Mouse (Mus musculus): ENCODE data around the gene Birc3. TPM values are rescaled to one million over a fixed set of nuclear protein-coding genes. Genes with fewer than 3 reads are reported as not detected.
"Not testable (repeated sequence)": the region's sequence is repeated elsewhere in the genome, so short reads cannot be mapped to it uniquely, and the experiment has no call there.

The Birc3 gene
- polyA plus RNA-seq, 1 experiment from 2014 or later, result 8.6 TPM

- 0 out of 2 replicates have a peak overlapping the region, but pooled peaks have one; percentile 18 for H3K9ac ChIP-seq (ENCODE audit: low read depth, low read length)
- 0 out of 2 replicates have a peak, but pooled peaks have one; percentile 21 for ATAC-seq
- TF ChIP-seq CTCF (IDR thresholded peaks at IDR 0.05; ENCODE audit: low read depth), result no peak
- H3K4me2 ChIP-seq (replicated peaks; ENCODE audit: low read depth), result peak overlapping the region; percentile 76
- WGBS, result 74% methylated on average over 10 of the region's 10 CpGs
- H3K27me3 ChIP-seq (replicated peaks; ENCODE audit: control insufficient read depth, insufficient read depth, low read length), result no peaks in the 10 kb centered on the region
- H3K27ac ChIP-seq (ENCODE audit: low read depth, low read length), result peak overlapping the region; percentile 76
- peaks cover 17% of the 10 kb centered on the region for H3K36me3 ChIP-seq (ENCODE audit: control insufficient read depth, insufficient read depth)
- H3K4me1 ChIP-seq (replicated peaks; ENCODE audit: control insufficient read depth, insufficient read depth, low read length), result 0 out of 2 replicates have a peak, but pooled peaks cover 2% of the 10 kb centered on the region
- no peak overlapping the region for H3K4me3 ChIP-seq (ENCODE audit: low read depth, low read length)
- no peaks in the 10 kb centered on the region for H3K9me3 ChIP-seq (ENCODE audit: control insufficient read depth)
Measured at GRCm38 (mm10) chr9:7870556-7871315, 2.2 kb downstream of the Birc3 start.

GRCm38 (mm10) chr9:7868838-7869491, 4.0 kb downstream of the Birc3 start:
- H3K4me3 ChIP-seq (ENCODE audit: low read depth, low read length), result no peak overlapping the region
- H3K9ac ChIP-seq (ENCODE audit: low read depth, low read length), result no peak overlapping the region
- 0 out of 2 replicates have a peak, but pooled peaks cover 2% of the 10 kb centered on the region for H3K4me1 ChIP-seq (replicated peaks; ENCODE audit: control insufficient read depth, insufficient read depth, low read length)
- H3K9me3 ChIP-seq (ENCODE audit: control insufficient read depth), result no peaks in the 10 kb centered on the region
- WGBS, result 83% methylated on average over 4 of the region's 4 CpGs
- no peak for TF ChIP-seq CTCF (IDR thresholded peaks at IDR 0.05; ENCODE audit: low read depth)
- ATAC-seq, result 0 out of 2 replicates have a peak, but pooled peaks have one; percentile 6
- H3K36me3 ChIP-seq (ENCODE audit: control insufficient read depth, insufficient read depth), result peaks cover 27% of the 10 kb centered on the region
- H3K4me2 ChIP-seq (replicated peaks; ENCODE audit: low read depth), result no peak overlapping the region
- no peaks in the 10 kb centered on the region for H3K27me3 ChIP-seq (replicated peaks; ENCODE audit: control insufficient read depth, insufficient read depth, low read length)
- no peak overlapping the region for H3K27ac ChIP-seq (ENCODE audit: low read depth, low read length)

GRCm38 (mm10) chr9:7867981-7868380, 5.0 kb downstream of the Birc3 start:
- H3K4me2 ChIP-seq (replicated peaks; ENCODE audit: low read depth), result no peak overlapping the region
- 0 out of 2 replicates have a peak, but pooled peaks cover 2% of the 10 kb centered on the region for H3K4me1 ChIP-seq (replicated peaks; ENCODE audit: control insufficient read depth, insufficient read depth, low read length)
- H3K36me3 ChIP-seq (ENCODE audit: control insufficient read depth, insufficient read depth), result peaks cover 27% of the 10 kb centered on the region
- peak overlapping the region; percentile 28; the same call in 1 of the 2 replicates for H3K27ac ChIP-seq (ENCODE audit: low read depth, low read length)
- no peak overlapping the region for H3K9ac ChIP-seq (ENCODE audit: low read depth, low read length)
- 88% methylated on average over 3 of the region's 3 CpGs for WGBS
- no peak overlapping the region for H3K4me3 ChIP-seq (ENCODE audit: low read depth, low read length)
- peak; percentile 40 for ATAC-seq
- no peaks in the 10 kb centered on the region for H3K27me3 ChIP-seq (replicated peaks; ENCODE audit: control insufficient read depth, insufficient read depth, low read length)
- no peak for TF ChIP-seq CTCF (IDR thresholded peaks at IDR 0.05; ENCODE audit: low read depth)
- H3K9me3 ChIP-seq (ENCODE audit: control insufficient read depth), result no peaks in the 10 kb centered on the region

GRCm38 (mm10) chr9:7866981-7867380, 6.0 kb downstream of the Birc3 start:
- H3K9ac ChIP-seq (ENCODE audit: low read depth, low read length); H3K4me3 ChIP-seq (ENCODE audit: low read depth, low read length); H3K27ac ChIP-seq (ENCODE audit: low read depth, low read length); H3K4me1 ChIP-seq (replicated peaks; ENCODE audit: control insufficient read depth, insufficient read depth, low read length); H3K27me3 ChIP-seq (replicated peaks; ENCODE audit: control insufficient read depth, insufficient read depth, low read length); H3K4me2 ChIP-seq (replicated peaks; ENCODE audit: low read depth); H3K9me3 ChIP-seq (ENCODE audit: control insufficient read depth); ATAC-seq: not testable (repeated sequence)
- H3K36me3 ChIP-seq (ENCODE audit: control insufficient read depth, insufficient read depth), result peaks cover 27% of the 10 kb centered on the region
- WGBS, result 100% methylated on average over 2 of the region's 2 CpGs

- Histone ChIP-seq H3K27me3 (replicated peaks; ENCODE audit: control insufficient read depth, insufficient read depth, low read length) (no peaks in the 10 kb centered on the region), H3K9ac (ENCODE audit: low read depth, low read length) (no peak overlapping the region), H3K36me3 (ENCODE audit: control insufficient read depth, insufficient read depth) (peaks cover 26% of the 10 kb centered on the region), H3K27ac (ENCODE audit: low read depth, low read length) (no peak overlapping the region), H3K4me3 (ENCODE audit: low read depth, low read length) (no peak overlapping the region), H3K4me2 (replicated peaks; ENCODE audit: low read depth) (no peak overlapping the region), H3K4me1 (replicated peaks; ENCODE audit: control insufficient read depth, insufficient read depth, low read length) (no peaks in the 10 kb centered on the region), H3K9me3 (ENCODE audit: control insufficient read depth) (no peaks in the 10 kb centered on the region)
- ATAC-seq, result no peak
- no peak for TF ChIP-seq CTCF (IDR thresholded peaks at IDR 0.05; ENCODE audit: low read depth)
- 81% methylated on average over 5 of the region's 5 CpGs for WGBS
Measured at GRCm38 (mm10) chr9:7860976-7861375, 12.0 kb downstream of the Birc3 start.

GRCm38 (mm10) chr9:7855912-7856311, 17.1 kb downstream of the Birc3 start:
- 70% methylated on average over 3 of the region's 3 CpGs for WGBS
- Histone ChIP-seq H3K4me2 (replicated peaks; ENCODE audit: low read depth) (no peak overlapping the region), H3K27me3 (replicated peaks; ENCODE audit: control insufficient read depth, insufficient read depth, low read length) (no peaks in the 10 kb centered on the region), H3K9me3 (ENCODE audit: control insufficient read depth) (no peaks in the 10 kb centered on the region), H3K4me3 (ENCODE audit: low read depth, low read length) (no peak overlapping the region), H3K9ac (ENCODE audit: low read depth, low read length) (no peak overlapping the region), H3K4me1 (replicated peaks; ENCODE audit: control insufficient read depth, insufficient read depth, low read length) (no peaks in the 10 kb centered on the region), H3K36me3 (ENCODE audit: control insufficient read depth, insufficient read depth) (peaks cover 37% of the 10 kb centered on the region), H3K27ac (ENCODE audit: low read depth, low read length) (no peak overlapping the region)
- ATAC-seq, result no peak
- TF ChIP-seq CTCF (IDR thresholded peaks at IDR 0.05; ENCODE audit: low read depth), result no peak
